Comparison of ENCODE assay signal across 8 mouse cellular contexts in genomic region chr9:95407586-95408220, GRCm38 (mm10). TPM values are rescaled to one million over a fixed set of nuclear protein-coding genes. Genes with fewer than 3 reads are reported as not detected.
A peak's percentile ranks its signal among the peaks of the same experiment; 100 is the strongest.
DNase-seq lines count a peak whose midpoint lies in the region; ATAC-seq and TF ChIP-seq lines count a peak whose summit lies in the region.

No protein-coding gene starts in this region.

- peaks cover 11% of the 10 kb centered on the region for H3K4me1 ChIP-seq in forebrain, embryonic 14.5 days (ENCODE audit: control insufficient read depth, insufficient read depth, low read length)
- H3K4me1 ChIP-seq in intestine, postnatal 0 days (replicated peaks; ENCODE audit: control insufficient read depth, insufficient read depth, low read length): no peaks in the 10 kb centered on the region; the same call in 1 of the 2 replicates
- H3K4me1 ChIP-seq in liver, embryonic 16.5 days (ENCODE audit: control insufficient read depth, low read depth, low read length): no peaks in the 10 kb centered on the region; the same call in 1 of the 2 replicates
- peaks cover 17% of the 10 kb centered on the region for H3K4me1 ChIP-seq in neural tube, embryonic 12.5 days

- peak overlapping the region; percentile 82 for H3K9ac ChIP-seq in forebrain, embryonic 14.5 days (ENCODE audit: low read length)
- H3K9ac ChIP-seq in intestine, postnatal 0 days (ENCODE audit: low read depth, low read length): peak overlapping the region; percentile 13; the same call in 1 of the 2 replicates
- H3K9ac ChIP-seq in liver, embryonic 16.5 days (ENCODE audit: low read depth, low read length): no peak overlapping the region
- H3K9ac ChIP-seq in neural tube, embryonic 12.5 days: peak overlapping the region; percentile 81

- 2% methylated on average over 24 of the region's 24 CpGs for WGBS in forebrain, embryonic 14.5 days
- WGBS in intestine, postnatal 0 days: 2% methylated on average over 24 of the region's 24 CpGs
- under 1% methylated on average over 24 of the region's 24 CpGs for WGBS in liver, embryonic 16.5 days (ENCODE audit: insufficient replicate concordance)
- WGBS in neural tube, embryonic 12.5 days: under 1% methylated on average over 24 of the region's 24 CpGs

- TF ChIP-seq CTCF in intestine, postnatal 0 days (IDR thresholded peaks at IDR 0.05; ENCODE audit: low read depth): peak; percentile 5; the same call in 1 of the 2 replicates

- peak; percentile 48 for DNase-seq in CD4-positive helper T cell, adult 2 months (ENCODE audit: low read depth, low spot score)
- DNase-seq in adrenal gland, adult (ENCODE audit: inconsistent age in 2 of 2, low spot score in 1 of 2): peak; percentile 87 to 96
- peak; percentile 10 for DNase-seq in forebrain, embryonic 14.5 days (ENCODE audit: low spot score)
- no peak for DNase-seq in frontal cortex, adult 2 months (ENCODE audit: extremely low spot score in 1 of 2, low spot score in 1 of 2)
- no peak for DNase-seq in cerebellum, postnatal 4 days (ENCODE audit: low spot score in 2 of 2)

- peak overlapping the region; percentile 79 for H3K4me3 ChIP-seq in forebrain, embryonic 14.5 days (ENCODE audit: low read depth, low read length)
- H3K4me3 ChIP-seq in intestine, postnatal 0 days (ENCODE audit: low read depth, low read length): peak overlapping the region; percentile 60
- peak overlapping the region; percentile 52 for H3K4me3 ChIP-seq in liver, embryonic 16.5 days (ENCODE audit: low read depth, low read length)
- peak overlapping the region; percentile 76 for H3K4me3 ChIP-seq in neural tube, embryonic 12.5 days

- peak overlapping the region; percentile 87 for H3K27ac ChIP-seq in forebrain, embryonic 14.5 days (ENCODE audit: low read depth, low read length)
- peak overlapping the region; percentile 57; the same call in 1 of the 2 replicates for H3K27ac ChIP-seq in intestine, postnatal 0 days (ENCODE audit: low read depth, low read length)
- H3K27ac ChIP-seq in liver, embryonic 16.5 days (ENCODE audit: low read length): no peak overlapping the region
- H3K27ac ChIP-seq in neural tube, embryonic 12.5 days: 0 out of 2 replicates have a peak overlapping the region, but pooled peaks have one; percentile 17

- peak overlapping the region; percentile 99 for H3K4me2 ChIP-seq in forebrain, embryonic 14.5 days (ENCODE audit: low read length)
- peak overlapping the region; percentile 88 for H3K4me2 ChIP-seq in intestine, postnatal 0 days (replicated peaks; ENCODE audit: low read depth)
- peak overlapping the region; percentile 62 for H3K4me2 ChIP-seq in liver, embryonic 16.5 days (ENCODE audit: low read depth, low read length)
- peak overlapping the region; percentile 98 for H3K4me2 ChIP-seq in neural tube, embryonic 12.5 days (replicated peaks)

- no peaks in the 10 kb centered on the region for H3K27me3 ChIP-seq in forebrain, embryonic 14.5 days (replicated peaks; ENCODE audit: control insufficient read depth, insufficient read depth, low read length)
- peaks cover 39% of the 10 kb centered on the region for H3K27me3 ChIP-seq in intestine, postnatal 0 days (replicated peaks; ENCODE audit: control insufficient read depth, insufficient read depth, low read length)
- peaks cover 49% of the 10 kb centered on the region for H3K27me3 ChIP-seq in liver, embryonic 16.5 days (ENCODE audit: control insufficient read depth, insufficient read depth, low read depth, low read length)
- H3K27me3 ChIP-seq in neural tube, embryonic 12.5 days (replicated peaks): 0 out of 2 replicates have a peak, but pooled peaks cover 6% of the 10 kb centered on the region

- peak; percentile 8 for ATAC-seq in forebrain, embryonic 14.5 days
- ATAC-seq in intestine, postnatal 0 days: no peak
- no peak for ATAC-seq in liver, embryonic 16.5 days (ENCODE audit: low read depth)
- peak; percentile 22 for ATAC-seq in neural tube, embryonic 12.5 days (ENCODE audit: low FRiP score, low read depth)

- H3K36me3 ChIP-seq in forebrain, embryonic 14.5 days (ENCODE audit: control insufficient read depth, insufficient read depth, low read length): no peaks in the 10 kb centered on the region
- no peaks in the 10 kb centered on the region; the same call in 1 of the 2 replicates for H3K36me3 ChIP-seq in intestine, postnatal 0 days (ENCODE audit: control insufficient read depth, insufficient read depth)
- no peaks in the 10 kb centered on the region for H3K36me3 ChIP-seq in liver, embryonic 16.5 days (ENCODE audit: control insufficient read depth, insufficient read depth)
- no peaks in the 10 kb centered on the region for H3K36me3 ChIP-seq in neural tube, embryonic 12.5 days

- H3K9me3 ChIP-seq in forebrain, embryonic 14.5 days (replicated peaks; ENCODE audit: control insufficient read depth, low read length): no peaks in the 10 kb centered on the region
- H3K9me3 ChIP-seq in intestine, postnatal 0 days (ENCODE audit: control insufficient read depth): no peaks in the 10 kb centered on the region
- no peaks in the 10 kb centered on the region for H3K9me3 ChIP-seq in liver, embryonic 16.5 days (replicated peaks; ENCODE audit: control insufficient read depth, low read length)
- H3K9me3 ChIP-seq in neural tube, embryonic 12.5 days: no peaks in the 10 kb centered on the region

RNA-seq across cellular contexts. Expression of gene Chst2, which starts 1.2 kb away (rescaled TPM):
- 10.2 and 13.1 TPM in 2 replicates for polyA plus RNA-seq in forebrain, embryonic 14.5 days (2014; fragmentation: Nextera tagmentation; extraction: Ambion mirVana)
- 1.1 TPM in 2 replicates for polyA plus RNA-seq in intestine, postnatal 0 days (2015; fragmentation: Nextera tagmentation; extraction: Ambion mirVana)
- polyA plus RNA-seq in liver, embryonic 16.5 days (2015; fragmentation: Nextera tagmentation; extraction: Ambion mirVana): 0.25 and 0.28 TPM in 2 replicates
- polyA plus RNA-seq in neural tube, embryonic 12.5 days (2016; fragmentation: Nextera tagmentation; extraction: Ambion mirVana): 6.5 and 8.2 TPM in 2 replicates
- 34.5 and 41.6 TPM in 2 replicates for polyA plus RNA-seq in frontal cortex, adult 2 months (2012; rRNA removed)

Comparison
In these comparisons a context has a peak if more than half of its experiments do, and no peak if none do; other contexts are left out.
1. DNase-seq: peak in CD4-positive helper T cell, adult 2 months (single experiment), adrenal gland, adult (2 of 2) and forebrain, embryonic 14.5 days (single experiment); none in frontal cortex, adult 2 months (0 of 2) and cerebellum, postnatal 4 days (0 of 2).
2. ATAC-seq: peak in forebrain, embryonic 14.5 days (single experiment) and neural tube, embryonic 12.5 days (single experiment); none in intestine, postnatal 0 days (single experiment) and liver, embryonic 16.5 days (single experiment).
3. Peak in every context shown above with its lines, with median percentiles within 50 percentile points of each other: H3K4me2 ChIP-seq and H3K4me3 ChIP-seq.